Mouse (Mus musculus) stomach, embryonic 14.5 days (tissue): ENCODE data around the gene Tspan6. TPM values are rescaled to one million over a fixed set of nuclear protein-coding genes. Genes with fewer than 3 reads are reported as not detected.

Source experiments
- ATAC-seq: fragments of 200-750 bp; cut with Nextera tagmentation; 2 replicates; pipeline ENCODE4 v1.8.0; 2017; ENCODE audit warnings: low read depth, moderate TSS enrichment; ENCODE audit not compliant: insufficient number of reproducible peaks, insufficient read depth, low FRiP score
- H3K27ac ChIP-seq: fragments of 300-500 bp; sonication (generic); 2 replicates; pipeline ENCODE4 v1.5.1; 2014; ENCODE audit warnings: mild to moderate bottlenecking, low read length, moderate library complexity, mixed read lengths
- H3K27me3 ChIP-seq: fragments of 300-500 bp; sonication (generic); 2 replicates; pipeline ENCODE4 v1.6.1; 2014; ENCODE audit warnings: low read length, control low read depth, mixed read lengths; ENCODE audit not compliant: control insufficient read depth, insufficient read depth
- H3K36me3 ChIP-seq: fragments of 300-500 bp; sonication (generic); 2 replicates; pipeline ENCODE4 v1.6.1; 2014; ENCODE audit warnings: mild to moderate bottlenecking, control low read depth, low read length, moderate library complexity, mixed read lengths; ENCODE audit not compliant: control insufficient read depth, insufficient read depth
- H3K4me1 ChIP-seq: fragments of 300-500 bp; sonication (generic); 2 replicates; pipeline ENCODE4 v1.6.1; 2014; ENCODE audit warnings: low read length, control low read depth, mixed read lengths; ENCODE audit not compliant: control insufficient read depth, insufficient read depth
- H3K4me2 ChIP-seq: fragments of 300-500 bp; sonication (generic); replicated peaks from 2 replicates; pipeline ENCODE4 v1.6.1; 2014; ENCODE audit warnings: low read depth, low read length, control low read depth
- H3K4me3 ChIP-seq: fragments of 300-500 bp; sonication (generic); 2 replicates; pipeline ENCODE4 v1.5.1; 2014; ENCODE audit warnings: low read depth, low read length, control low read depth
- H3K9ac ChIP-seq: fragments of 300-500 bp; sonication (generic); replicated peaks from 2 replicates; pipeline ENCODE4 v1.6.1; 2014; ENCODE audit warnings: low read depth, mild to moderate bottlenecking, control low read depth, low read length, moderate library complexity, mixed read lengths
- H3K9me3 ChIP-seq: fragments of 300-500 bp; sonication (generic); 2 replicates; pipeline ENCODE4 v1.6.1; 2016; ENCODE audit warnings: low read depth, low read length, control low read depth; ENCODE audit not compliant: control insufficient read depth
- WGBS: fragments of 180-500 bp; shearing (Covaris S2); extraction: QIAGEN DNeasy Blood & Tissue Kit; methylation state at CpG from one replicate; pipeline ENCODE4 v1.1.7; 2014; 5-methylcytosine and 5-hydroxymethylcytosine counted together
- polyA plus RNA-seq: library from polyadenylated mRNA; unstranded; fragments of >200 nt; fragmentation: Nextera tagmentation; extraction: Ambion mirVana; gene quantifications from 2 replicates; pipeline ENCODE4 v1.2.1, GENCODE M21; 2014

The Tspan6 gene
- 143 and 150 TPM in 2 replicates for polyA plus RNA-seq

DNA sequence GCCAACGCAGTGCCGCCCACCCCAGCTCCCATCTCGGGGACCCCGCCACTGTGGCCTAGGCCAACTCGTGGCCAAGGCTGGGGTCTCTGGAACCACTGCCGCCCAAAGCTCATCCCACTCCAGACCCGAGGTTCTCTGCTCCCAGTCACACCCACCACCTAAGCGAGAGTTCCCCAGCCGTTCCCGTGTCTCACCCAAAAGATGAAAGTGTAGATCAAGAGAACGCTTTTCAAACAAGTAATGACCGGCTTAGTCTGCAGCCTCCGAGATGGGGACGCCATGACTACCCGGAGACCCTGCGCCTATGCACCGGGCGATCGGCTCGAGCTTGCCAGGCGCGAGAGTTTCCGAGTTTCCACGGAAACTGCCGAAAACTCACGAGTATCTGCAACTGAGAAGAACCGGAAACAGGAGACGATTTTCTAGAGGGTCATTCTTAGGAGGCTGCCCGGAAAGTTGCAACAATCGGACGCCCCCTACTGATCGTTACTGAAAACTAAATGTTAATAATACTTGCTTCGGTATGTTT is at the start of gene Tspan6:
Tspan6 (minus strand) TSS at position 416 of the 529 bp plus-strand sequence.
- ATAC-seq, result peak; percentile 88; the same call in 1 of the 2 replicates
- Histone ChIP-seq H3K27me3 (no peaks in the 10 kb centered on the region), H3K4me3 (peak within 1 kb of the TSS; percentile 51), H3K4me1 (no peaks in the 10 kb centered on the region), H3K9me3 (no peaks in the 10 kb centered on the region), H3K4me2 (peak within 1 kb of the TSS; percentile 37), H3K9ac (peak within 1 kb of the TSS; percentile 48), H3K36me3 (no peaks in the 10 kb centered on the region), H3K27ac (peak within 1 kb of the TSS; percentile 39; the same call in 1 of the 2 replicates)
- 20% methylated on average over 33 of the region's 33 CpGs for WGBS

DNA sequence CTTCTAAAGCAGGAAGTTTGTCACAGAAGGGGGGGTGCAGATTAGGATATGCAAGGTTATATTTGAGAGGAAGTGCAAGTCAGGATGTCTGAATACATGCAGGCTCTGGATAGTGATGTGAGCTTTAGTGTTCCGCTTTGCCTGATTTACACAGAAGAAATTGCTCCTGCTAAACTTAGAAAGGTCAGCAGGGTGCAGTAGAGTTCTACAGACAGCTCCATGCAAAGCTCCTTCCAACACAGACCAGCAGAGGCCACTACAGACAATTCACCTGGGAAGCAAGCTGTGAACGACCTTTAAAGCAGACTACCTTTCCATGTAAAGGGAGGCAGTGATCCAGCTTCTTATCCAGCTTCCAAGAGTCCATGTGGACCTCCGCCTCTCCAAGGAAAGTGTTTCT is 49.2 kb upstream of the Tspan6 start:
- ATAC-seq, result peak; percentile 37; the same call in 1 of the 2 replicates
- no peaks in the 10 kb centered on the region for H3K27me3 ChIP-seq
- H3K27ac ChIP-seq, result no peak overlapping the region
- no peak overlapping the region for H3K4me2 ChIP-seq
- 52% methylated on average over 3 of the region's 3 CpGs for WGBS
- no peak overlapping the region for H3K9ac ChIP-seq
- no peaks in the 10 kb centered on the region for H3K4me1 ChIP-seq
- no peaks in the 10 kb centered on the region for H3K9me3 ChIP-seq
- H3K36me3 ChIP-seq, result no peaks in the 10 kb centered on the region
- H3K4me3 ChIP-seq, result no peak overlapping the region

DNA sequence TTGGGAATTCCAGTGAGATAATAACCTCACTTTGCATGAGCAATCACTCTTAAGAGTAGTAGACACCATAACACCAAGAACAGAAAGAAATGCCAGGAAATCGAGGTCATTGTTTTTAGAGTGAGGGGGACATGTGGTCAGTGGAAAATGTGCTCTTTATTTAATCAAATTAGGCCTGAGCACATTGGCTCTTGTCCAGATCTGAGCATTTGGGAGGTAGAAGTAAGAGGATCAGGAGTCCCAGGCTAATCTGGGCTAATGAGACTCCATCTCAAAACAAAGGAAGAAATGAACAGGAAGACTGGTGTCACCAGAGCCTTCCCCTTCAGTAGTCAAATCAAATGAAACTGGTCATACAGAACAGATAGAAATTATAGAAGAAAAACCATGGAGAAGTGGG is 41.3 kb upstream of the Tspan6 start:
- H3K9me3 ChIP-seq, result no peaks in the 10 kb centered on the region
- no peaks in the 10 kb centered on the region for H3K27me3 ChIP-seq
- H3K9ac ChIP-seq, result no peak overlapping the region
- WGBS, result 58% methylated on average over 1 of the region's 1 CpGs
- H3K27ac ChIP-seq, result no peak overlapping the region
- no peak for ATAC-seq
- H3K36me3 ChIP-seq, result no peaks in the 10 kb centered on the region
- H3K4me2 ChIP-seq, result no peak overlapping the region
- H3K4me1 ChIP-seq, result no peaks in the 10 kb centered on the region
- no peak overlapping the region for H3K4me3 ChIP-seq

DNA sequence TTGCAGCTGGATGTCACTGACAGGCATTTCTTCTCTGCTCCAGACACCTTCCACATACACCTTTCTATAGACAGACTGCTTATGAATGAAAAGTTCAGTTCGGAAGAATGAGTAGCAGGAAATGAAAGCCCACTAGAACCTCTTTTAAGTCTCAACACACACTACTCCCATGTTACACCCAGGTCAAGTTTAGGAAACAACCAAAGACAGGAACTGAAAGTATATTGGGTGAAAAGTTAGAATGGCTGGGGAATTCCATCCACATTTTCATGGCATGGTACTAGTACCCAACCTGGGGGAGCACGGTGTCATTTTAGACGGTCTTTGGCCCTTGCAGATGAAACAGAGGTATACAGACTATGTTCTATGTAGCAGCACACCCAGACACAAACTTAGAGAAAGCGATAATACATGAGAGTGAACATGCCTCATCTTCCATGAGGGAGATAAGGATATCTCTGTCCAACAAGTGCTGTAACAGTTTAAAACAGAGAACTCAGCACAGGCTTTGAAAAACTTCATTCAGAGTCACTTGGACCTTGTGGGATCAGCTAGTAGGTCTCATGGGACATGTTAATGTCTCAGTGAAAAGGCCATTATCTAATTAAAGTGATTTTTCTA is 38.5 kb upstream of the Tspan6 start:
- no peak overlapping the region for H3K4me3 ChIP-seq
- H3K4me1 ChIP-seq, result no peaks in the 10 kb centered on the region
- H3K27ac ChIP-seq, result no peak overlapping the region
- no peak overlapping the region for H3K4me2 ChIP-seq
- WGBS, result 88% methylated on average over 4 of the region's 4 CpGs
- H3K27me3 ChIP-seq, result no peaks in the 10 kb centered on the region
- no peaks in the 10 kb centered on the region for H3K9me3 ChIP-seq
- H3K36me3 ChIP-seq, result no peaks in the 10 kb centered on the region
- no peak overlapping the region for H3K9ac ChIP-seq
- ATAC-seq, result no peak

DNA sequence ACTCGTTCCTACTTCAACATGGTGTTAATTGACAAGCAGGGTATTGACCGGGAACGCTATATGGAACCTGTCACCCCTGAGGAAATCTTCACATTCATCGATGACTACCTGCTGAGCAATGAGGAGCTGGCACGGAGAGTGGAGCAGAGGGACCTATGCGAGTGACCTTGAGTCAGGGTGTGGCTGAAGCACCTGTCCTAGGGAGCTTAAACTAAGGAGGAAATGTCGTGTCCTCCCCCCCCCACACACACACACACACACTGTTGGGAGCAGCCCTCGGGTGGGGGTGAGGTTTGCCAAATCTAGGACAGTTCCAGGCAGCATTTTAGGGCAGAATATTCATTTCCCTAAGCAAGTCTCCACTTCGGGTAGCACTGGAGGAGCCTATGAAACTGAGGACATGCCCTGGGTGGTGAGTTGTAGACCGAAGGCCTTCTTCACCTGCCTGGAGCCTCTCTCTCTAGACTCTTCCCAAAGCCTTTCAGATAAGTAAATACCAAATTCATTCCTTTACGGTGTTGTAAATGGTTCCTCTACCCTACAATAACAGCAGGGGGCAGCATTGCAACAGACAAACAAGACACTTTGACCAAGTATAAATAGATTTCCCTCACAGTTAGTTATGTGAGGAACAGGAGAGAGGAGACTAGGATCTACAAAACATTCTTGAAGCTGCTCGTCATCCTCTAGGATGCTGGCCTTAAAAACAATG is 33.2 kb upstream of the Tspan6 start:
- H3K9ac ChIP-seq, result no peak overlapping the region
- H3K36me3 ChIP-seq, result no peaks in the 10 kb centered on the region
- no peak for ATAC-seq
- H3K27ac ChIP-seq, result no peak overlapping the region
- H3K4me2 ChIP-seq, result no peak overlapping the region
- whole genome bisulfite sequencing, result 64% methylated on average over 12 of the region's 12 CpGs
- H3K27me3 ChIP-seq, result no peaks in the 10 kb centered on the region
- H3K4me3 ChIP-seq, result no peak overlapping the region
- no peaks in the 10 kb centered on the region for H3K4me1 ChIP-seq
- H3K9me3 ChIP-seq, result no peaks in the 10 kb centered on the region

DNA sequence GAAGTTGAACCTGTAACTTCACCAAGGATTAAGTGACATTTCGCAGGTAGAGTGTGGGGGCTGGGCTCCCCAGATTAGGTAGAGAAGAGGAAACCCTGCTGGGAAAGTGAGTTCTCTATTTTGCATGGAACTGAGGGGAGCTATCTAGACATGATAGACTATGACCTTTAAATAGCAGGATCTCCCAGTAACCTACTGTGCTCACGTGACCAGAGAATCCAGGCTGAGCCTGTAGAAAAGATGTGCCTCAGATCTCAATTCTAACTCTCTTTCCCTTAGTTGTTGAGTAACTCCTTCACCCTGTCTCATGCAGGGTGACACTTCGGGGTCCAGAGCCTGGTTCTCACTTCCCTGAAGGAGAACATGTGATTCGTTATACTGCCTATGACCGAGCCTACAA is 28.5 kb upstream of the Tspan6 start:
- H3K9me3 ChIP-seq, result no peaks in the 10 kb centered on the region
- no peak overlapping the region for H3K4me2 ChIP-seq
- H3K27me3 ChIP-seq, result no peaks in the 10 kb centered on the region
- H3K4me1 ChIP-seq, result no peaks in the 10 kb centered on the region
- WGBS, result 83% methylated on average over 5 of the region's 5 CpGs
- ATAC-seq, result no peak
- no peak overlapping the region for H3K9ac ChIP-seq
- H3K27ac ChIP-seq, result no peak overlapping the region
- no peak overlapping the region for H3K4me3 ChIP-seq
- no peaks in the 10 kb centered on the region for H3K36me3 ChIP-seq

DNA sequence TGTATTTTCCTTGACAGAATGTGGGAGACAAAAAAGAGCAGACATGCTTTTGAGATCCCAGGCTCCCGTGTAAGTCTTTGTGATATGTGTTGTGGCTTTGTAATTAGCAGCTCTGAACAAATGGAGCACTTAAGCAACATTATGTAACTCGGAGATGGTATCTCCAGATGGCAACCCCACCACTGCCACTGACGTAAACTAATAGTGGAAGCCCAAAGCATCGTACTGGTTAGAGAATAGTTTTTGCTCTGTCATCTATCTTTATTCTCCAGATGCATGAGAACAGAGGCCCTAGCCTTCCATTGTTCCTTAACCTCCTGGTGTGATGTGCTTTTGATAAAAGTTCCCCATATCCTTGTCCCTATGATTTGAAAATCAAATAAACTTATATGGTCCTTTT is 23.0 kb upstream of the Tspan6 start:
- Histone ChIP-seq H3K9ac (no peak overlapping the region), H3K27ac (no peak overlapping the region), H3K4me2 (no peak overlapping the region), H3K36me3 (no peaks in the 10 kb centered on the region), H3K9me3 (no peaks in the 10 kb centered on the region), H3K27me3 (no peaks in the 10 kb centered on the region), H3K4me1 (no peaks in the 10 kb centered on the region), H3K4me3 (no peak overlapping the region)
- WGBS, result 71% methylated on average over 4 of the region's 4 CpGs
- ATAC-seq, result no peak

DNA sequence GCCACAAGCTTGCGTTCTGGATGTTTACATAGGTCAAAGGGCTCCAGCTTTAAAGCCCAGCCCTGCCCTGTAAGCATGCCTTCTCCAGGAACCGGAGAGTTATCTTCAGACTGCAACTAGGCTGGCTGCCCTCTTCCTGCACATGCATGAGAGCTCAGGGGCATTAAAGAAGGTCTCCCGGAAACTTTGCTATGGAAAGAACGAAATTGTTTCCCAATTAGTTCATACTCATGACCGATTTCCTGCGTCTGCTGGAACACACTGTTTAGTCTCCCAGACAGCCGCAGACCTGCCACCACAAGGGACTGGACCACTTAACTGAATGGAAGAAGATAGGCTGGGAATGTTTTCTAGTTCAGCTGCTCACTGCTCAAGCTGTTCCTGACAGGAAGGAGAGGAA is 16.0 kb upstream of the Tspan6 start:
- Histone ChIP-seq H3K9ac (no peak overlapping the region), H3K4me1 (no peaks in the 10 kb centered on the region; the same call in 1 of the 2 replicates), H3K4me2 (no peak overlapping the region), H3K36me3 (no peaks in the 10 kb centered on the region), H3K9me3 (no peaks in the 10 kb centered on the region), H3K27ac (peak overlapping the region; percentile 16; the same call in 1 of the 2 replicates), H3K27me3 (no peaks in the 10 kb centered on the region), H3K4me3 (no peak overlapping the region)
- peak; percentile 46; the same call in 1 of the 2 replicates for ATAC-seq
- 36% methylated on average over 7 of the region's 7 CpGs for WGBS
